In genomic region chr7:110121162-110121515, GRCm38 (mm10) we compare ENCODE assay signal across 8 mouse cellular contexts. TPM values are rescaled to one million over a fixed set of nuclear protein-coding genes. Genes with fewer than 3 reads are reported as not detected.
DNase-seq lines count a peak whose midpoint lies in the region; ATAC-seq and TF ChIP-seq lines count a peak whose summit lies in the region.

No protein-coding gene starts in this region.

- DNase-seq in lung, postnatal 0 days (ENCODE audit: low spot score) = no peak
- no peak for DNase-seq in lung, postnatal 36 days
- no peak for DNase-seq in urinary bladder, postnatal 10 days (ENCODE audit: low spot score)
- no peak for DNase-seq in thymus, postnatal 36 days
- no peak for DNase-seq in kidney, adult 8-10 months

- no peaks in the 10 kb centered on the region for H3K27me3 ChIP-seq in lung, postnatal 0 days (replicated peaks; ENCODE audit: insufficient read depth, low read length)
- no peaks in the 10 kb centered on the region for H3K27me3 ChIP-seq in embryonic facial prominence, embryonic 15.5 days
- H3K27me3 ChIP-seq in limb, embryonic 12.5 days = no peaks in the 10 kb centered on the region

- TF ChIP-seq CTCF in lung, postnatal 0 days (IDR thresholded peaks at IDR 0.05) = no peak
- TF ChIP-seq CTCF in olfactory bulb, adult 2 months (IDR thresholded peaks at IDR 0.05; ENCODE audit: insufficient read depth, low read depth, low read length) = no peak

- H3K27ac ChIP-seq in lung, postnatal 0 days (ENCODE audit: low read length) = peak overlapping the region; percentile 88
- peak overlapping the region; percentile 73 for H3K27ac ChIP-seq in embryonic facial prominence, embryonic 15.5 days (replicated peaks)
- H3K27ac ChIP-seq in limb, embryonic 12.5 days = peak overlapping the region; percentile 84
- H3K27ac ChIP-seq in olfactory bulb, adult 2 months (ENCODE audit: insufficient read depth, low read depth, low read length) = peak overlapping the region; percentile 10; the same call in 1 of the 2 replicates

- no peak for TF ChIP-seq EP300 in lung, postnatal 0 days (IDR thresholded peaks at IDR 0.05)

- H3K9me3 ChIP-seq in lung, postnatal 0 days (ENCODE audit: low read length) = no peaks in the 10 kb centered on the region
- H3K9me3 ChIP-seq in embryonic facial prominence, embryonic 15.5 days (replicated peaks) = no peaks in the 10 kb centered on the region
- H3K9me3 ChIP-seq in limb, embryonic 12.5 days = no peaks in the 10 kb centered on the region

- H3K9ac ChIP-seq in lung, postnatal 0 days (replicated peaks; ENCODE audit: low read depth) = peak overlapping the region; percentile 50
- peak overlapping the region; percentile 59 for H3K9ac ChIP-seq in embryonic facial prominence, embryonic 15.5 days
- peak overlapping the region; percentile 90 for H3K9ac ChIP-seq in limb, embryonic 12.5 days (replicated peaks)

- peak overlapping the region; percentile 74 for H3K4me3 ChIP-seq in lung, postnatal 0 days (ENCODE audit: low read depth, low read length)
- peak overlapping the region; percentile 98 for H3K4me3 ChIP-seq in embryonic facial prominence, embryonic 15.5 days (replicated peaks)
- peak overlapping the region; percentile 97 for H3K4me3 ChIP-seq in limb, embryonic 12.5 days (replicated peaks)
- H3K4me3 ChIP-seq in olfactory bulb, adult 2 months (ENCODE audit: insufficient read depth, low read depth, low read length) = peak overlapping the region; percentile 83

- no peak for TF ChIP-seq POLR2A in olfactory bulb, adult 2 months (IDR thresholded peaks at IDR 0.05; ENCODE audit: insufficient read depth, low read depth, low read length)

- H3K4me2 ChIP-seq in lung, postnatal 0 days (replicated peaks; ENCODE audit: low read depth, low read length) = peak overlapping the region; percentile 68
- peak overlapping the region; percentile 77 for H3K4me2 ChIP-seq in embryonic facial prominence, embryonic 15.5 days (replicated peaks)
- peak overlapping the region; percentile 68 for H3K4me2 ChIP-seq in limb, embryonic 12.5 days

- H3K36me3 ChIP-seq in lung, postnatal 0 days (ENCODE audit: insufficient read depth, low read length) = no peaks in the 10 kb centered on the region
- H3K36me3 ChIP-seq in embryonic facial prominence, embryonic 15.5 days = no peaks in the 10 kb centered on the region
- H3K36me3 ChIP-seq in limb, embryonic 12.5 days = peaks cover 1% of the 10 kb centered on the region; the same call in 1 of the 2 replicates

- peaks cover 13% of the 10 kb centered on the region; the same call in 1 of the 2 replicates for H3K4me1 ChIP-seq in lung, postnatal 0 days (ENCODE audit: insufficient read depth, low read depth, low read length)
- H3K4me1 ChIP-seq in embryonic facial prominence, embryonic 15.5 days = peaks cover 19% of the 10 kb centered on the region
- peaks cover 16% of the 10 kb centered on the region for H3K4me1 ChIP-seq in limb, embryonic 12.5 days (replicated peaks)
- H3K4me1 ChIP-seq in olfactory bulb, adult 2 months (ENCODE audit: control insufficient read depth, insufficient read depth, low read length) = peaks cover 8% of the 10 kb centered on the region; the same call in 1 of the 2 replicates

- WGBS in lung, postnatal 0 days = under 1% methylated on average over 9 of the region's 9 CpGs
- 2% methylated on average over 9 of the region's 9 CpGs for WGBS in embryonic facial prominence, embryonic 15.5 days
- under 1% methylated on average over 9 of the region's 9 CpGs for WGBS in limb, embryonic 12.5 days
- WGBS in olfactory bulb, adult 2 months = 6% methylated on average over 9 of the region's 9 CpGs

- no peak for ATAC-seq in lung, postnatal 0 days
- no peak for ATAC-seq in embryonic facial prominence, embryonic 15.5 days (ENCODE audit: insufficient number of reproducible peaks, low FRiP score, low TSS enrichment, low read depth)
- ATAC-seq in limb, embryonic 12.5 days (ENCODE audit: insufficient number of reproducible peaks, insufficient read depth, low FRiP score, low TSS enrichment, low read depth) = peak; percentile 8; the same call in 1 of the 2 replicates

RNA-seq across cellular contexts. Expression of gene Wee1, which starts 0.7 kb away (rescaled TPM):
- 7.9 and 8.6 TPM in 2 replicates for polyA plus RNA-seq in lung, postnatal 0 days (2015; fragmentation: Nextera tagmentation; extraction: Ambion mirVana)
- polyA plus RNA-seq in embryonic facial prominence, embryonic 15.5 days (2015; fragmentation: Nextera tagmentation; extraction: Ambion mirVana) = 22.2 and 23.9 TPM in 2 replicates
- 39.8 and 41.0 TPM in 2 replicates for polyA plus RNA-seq in limb, embryonic 12.5 days (2016; fragmentation: Nextera tagmentation; extraction: Ambion mirVana)
- polyA plus RNA-seq in olfactory bulb, adult 2 months (2012; ENCODE audit: insufficient read depth, insufficient read length, low replicate concordance, missing spikeins) = not detected in 2 replicates

Comparison
In these comparisons a context has a peak if more than half of its experiments do, and no peak if none do; other contexts are left out.
1. H3K27ac ChIP-seq: peak in every context shown above with its lines; median percentile 88 in lung, postnatal 0 days; 84 in limb, embryonic 12.5 days; 73 in embryonic facial prominence, embryonic 15.5 days; 10 in olfactory bulb, adult 2 months.